Mouse (Mus musculus) lung, embryonic 16.5 days (tissue): Measurements from ENCODE around the gene Letm1. TPM values are rescaled to one million over a fixed set of nuclear protein-coding genes. Genes with fewer than 3 reads are reported as not detected.

Experiments used
- ATAC-seq: fragments of 200-750 bp; cut with Nextera tagmentation; 2 replicates; pipeline ENCODE4 v1.8.0; 2017; ENCODE audit warnings: low read depth, mild to moderate bottlenecking, moderate library complexity
- H3K27ac ChIP-seq: fragments of 300-500 bp; sonication (generic); 2 replicates; pipeline ENCODE4 v1.5.1; 2014; ENCODE audit warnings: mild to moderate bottlenecking, control low read depth, low read length
- H3K27me3 ChIP-seq: fragments of 300-500 bp; sonication (generic); 2 replicates; pipeline ENCODE4 v1.6.1; 2014; ENCODE audit warnings: low read depth, low read length, mixed read lengths; ENCODE audit not compliant: control insufficient read depth, insufficient read depth
- H3K36me3 ChIP-seq: fragments of 300-500 bp; sonication (generic); 2 replicates; pipeline ENCODE4 v1.6.1; 2014; ENCODE audit warnings: low read length; ENCODE audit not compliant: control insufficient read depth, insufficient read depth
- H3K4me1 ChIP-seq: fragments of 300-500 bp; sonication (generic); replicated peaks from 2 replicates; pipeline ENCODE4 v1.6.1; 2014; ENCODE audit warnings: low read length, mixed read lengths; ENCODE audit not compliant: control insufficient read depth, insufficient read depth
- H3K4me2 ChIP-seq: fragments of 300-500 bp; sonication (generic); 2 replicates; pipeline ENCODE4 v1.6.1; 2014; ENCODE audit warnings: low read depth, low read length, control low read depth
- H3K4me3 ChIP-seq: fragments of 300-500 bp; sonication (generic); 2 replicates; pipeline ENCODE4 v1.5.1; 2014; ENCODE audit warnings: mild to moderate bottlenecking, low read length, control low read depth
- H3K9ac ChIP-seq: fragments of 300-500 bp; sonication (generic); 2 replicates; pipeline ENCODE4 v1.6.1; 2014; ENCODE audit warnings: low read length, control low read depth
- H3K9me3 ChIP-seq: fragments of 300-500 bp; sonication (generic); 2 replicates; pipeline ENCODE4 v1.6.1; 2016; ENCODE audit warnings: low read length; ENCODE audit not compliant: control insufficient read depth
- WGBS: fragments of 180-500 bp; shearing (Covaris S2); extraction: QIAGEN DNeasy Blood & Tissue Kit; methylation state at CpG from one replicate; pipeline ENCODE4 v1.1.7; 2014; 5-methylcytosine and 5-hydroxymethylcytosine counted together
- polyA plus RNA-seq: library from polyadenylated mRNA; unstranded; fragments of >200 nt; fragmentation: Nextera tagmentation; extraction: Ambion mirVana; gene quantifications from 2 replicates; pipeline ENCODE4 v1.2.1, GENCODE M21; 2015

The Letm1 gene
- polyA plus RNA-seq, 1 experiment from 2014 or later = 33.8 TPM

GRCm38 (mm10) chr5:33781964-33782344 lies 663 bp downstream of the Letm1 start:
- Histone ChIP-seq H3K27me3 (no peaks in the 10 kb centered on the region), H3K4me2 (peak overlapping the region; percentile 91), H3K9ac (peak overlapping the region; percentile 86), H3K27ac (peak overlapping the region; percentile 83), H3K4me3 (peak overlapping the region; percentile 99), H3K4me1 (peaks cover 12% of the 10 kb centered on the region), H3K9me3 (no peaks in the 10 kb centered on the region), H3K36me3 (peaks cover 5% of the 10 kb centered on the region)
- 3% methylated on average over 11 of the region's 11 CpGs for WGBS
- peak; percentile 1; the same call in 1 of the 2 replicates for ATAC-seq

GRCm38 (mm10) chr5:33777195-33777594 lies 5.4 kb downstream of the Letm1 start:
- H3K4me1 ChIP-seq = peaks cover 6% of the 10 kb centered on the region
- no peaks in the 10 kb centered on the region for H3K9me3 ChIP-seq
- H3K36me3 ChIP-seq = peaks cover 10% of the 10 kb centered on the region
- no peak overlapping the region for H3K9ac ChIP-seq
- H3K4me2 ChIP-seq = no peak overlapping the region
- H3K4me3 ChIP-seq = no peak overlapping the region
- H3K27ac ChIP-seq = no peak overlapping the region
- no peak for ATAC-seq
- no peaks in the 10 kb centered on the region for H3K27me3 ChIP-seq

- H3K9ac ChIP-seq = no peak overlapping the region
- H3K27me3 ChIP-seq = no peaks in the 10 kb centered on the region
- 86% methylated on average over 8 of the region's 8 CpGs for WGBS
- no peak overlapping the region for H3K27ac ChIP-seq
- no peaks in the 10 kb centered on the region for H3K9me3 ChIP-seq
- peaks cover 28% of the 10 kb centered on the region for H3K36me3 ChIP-seq
- ATAC-seq = no peak
- no peak overlapping the region for H3K4me3 ChIP-seq
- no peaks in the 10 kb centered on the region for H3K4me1 ChIP-seq
- H3K4me2 ChIP-seq = no peak overlapping the region
Observed at GRCm38 (mm10) chr5:33743481-33743880, 39.1 kb downstream of the Letm1 start.

GRCm38 (mm10) chr5:33740548-33740947 lies 42.1 kb downstream of the Letm1 start:
- ATAC-seq = no peak
- Histone ChIP-seq H3K27ac (no peak overlapping the region), H3K9me3 (no peaks in the 10 kb centered on the region), H3K36me3 (peaks cover 19% of the 10 kb centered on the region), H3K4me1 (no peaks in the 10 kb centered on the region), H3K4me3 (no peak overlapping the region), H3K9ac (no peak overlapping the region), H3K4me2 (no peak overlapping the region), H3K27me3 (no peaks in the 10 kb centered on the region)
- WGBS = 91% methylated on average over 4 of the region's 4 CpGs

DNA sequence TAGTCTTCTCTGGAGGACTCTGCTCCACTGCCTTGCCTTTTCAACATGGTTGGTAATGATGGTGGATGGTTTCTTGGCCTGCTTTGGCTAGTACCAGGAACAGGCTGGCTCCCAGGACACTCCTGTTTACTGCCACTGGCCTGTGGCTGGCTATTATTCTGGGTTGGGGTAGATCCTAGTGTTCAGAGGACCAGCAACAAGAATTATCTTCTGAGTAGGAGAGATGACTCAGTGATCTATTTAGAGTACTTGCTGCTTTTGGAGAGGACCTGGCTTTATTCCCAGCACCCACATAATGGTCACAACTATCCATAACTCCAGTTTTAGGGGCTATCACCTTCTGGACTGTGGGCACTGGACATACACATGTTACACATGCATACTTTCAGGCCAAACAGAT lies 44.3 kb downstream of the Letm1 start:
- peaks cover 27% of the 10 kb centered on the region for H3K36me3 ChIP-seq

DNA sequence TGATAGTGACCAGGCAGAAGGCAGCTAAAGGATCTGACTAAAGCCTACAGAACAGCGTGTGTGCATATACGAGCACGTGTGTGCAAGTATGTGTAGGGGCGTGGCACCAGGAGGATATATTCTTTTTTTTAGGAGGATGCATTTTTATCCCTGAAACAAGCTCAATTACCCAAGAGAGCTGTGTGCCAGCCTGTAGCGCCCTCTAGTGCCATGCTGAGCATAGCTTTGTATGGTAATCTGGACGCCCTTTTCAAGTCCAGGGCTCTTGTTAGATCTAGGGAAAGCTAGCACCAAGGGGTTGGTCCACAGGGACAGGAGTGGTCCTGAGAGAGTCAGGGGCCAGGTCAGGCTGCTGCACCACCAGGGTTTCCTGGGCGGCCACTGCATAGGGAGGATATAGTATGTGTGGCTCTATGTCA lies 44.7 kb downstream of the Letm1 start:
- Histone ChIP-seq H3K9ac (no peak overlapping the region), H3K27me3 (no peaks in the 10 kb centered on the region), H3K4me3 (no peak overlapping the region), H3K27ac (no peak overlapping the region), H3K4me1 (no peaks in the 10 kb centered on the region), H3K9me3 (no peaks in the 10 kb centered on the region), H3K4me2 (no peak overlapping the region), H3K36me3 (peaks cover 31% of the 10 kb centered on the region)
- WGBS = 18% methylated on average over 7 of the region's 7 CpGs
- ATAC-seq = peak; percentile 60

More for the DNA sequence above, 44.3 kb downstream of the Letm1 start:
- Histone ChIP-seq H3K4me1 (no peaks in the 10 kb centered on the region), H3K27ac (no peak overlapping the region), H3K9me3 (no peaks in the 10 kb centered on the region), H3K4me3 (no peak overlapping the region), H3K4me2 (no peak overlapping the region), H3K9ac (no peak overlapping the region), H3K27me3 (no peaks in the 10 kb centered on the region)
- peak; percentile 9; the same call in 1 of the 2 replicates for ATAC-seq

- Histone ChIP-seq H3K9me3 (no peaks in the 10 kb centered on the region), H3K36me3 (peaks cover 38% of the 10 kb centered on the region), H3K4me3 (no peak overlapping the region), H3K4me1 (no peaks in the 10 kb centered on the region), H3K27ac (no peak overlapping the region), H3K9ac (no peak overlapping the region), H3K4me2 (no peak overlapping the region), H3K27me3 (no peaks in the 10 kb centered on the region)
- WGBS = 47% methylated on average over 9 of the region's 9 CpGs
- no peak for ATAC-seq
Observed at GRCm38 (mm10) chr5:33736230-33736629, 46.4 kb downstream of the Letm1 start.

DNA sequence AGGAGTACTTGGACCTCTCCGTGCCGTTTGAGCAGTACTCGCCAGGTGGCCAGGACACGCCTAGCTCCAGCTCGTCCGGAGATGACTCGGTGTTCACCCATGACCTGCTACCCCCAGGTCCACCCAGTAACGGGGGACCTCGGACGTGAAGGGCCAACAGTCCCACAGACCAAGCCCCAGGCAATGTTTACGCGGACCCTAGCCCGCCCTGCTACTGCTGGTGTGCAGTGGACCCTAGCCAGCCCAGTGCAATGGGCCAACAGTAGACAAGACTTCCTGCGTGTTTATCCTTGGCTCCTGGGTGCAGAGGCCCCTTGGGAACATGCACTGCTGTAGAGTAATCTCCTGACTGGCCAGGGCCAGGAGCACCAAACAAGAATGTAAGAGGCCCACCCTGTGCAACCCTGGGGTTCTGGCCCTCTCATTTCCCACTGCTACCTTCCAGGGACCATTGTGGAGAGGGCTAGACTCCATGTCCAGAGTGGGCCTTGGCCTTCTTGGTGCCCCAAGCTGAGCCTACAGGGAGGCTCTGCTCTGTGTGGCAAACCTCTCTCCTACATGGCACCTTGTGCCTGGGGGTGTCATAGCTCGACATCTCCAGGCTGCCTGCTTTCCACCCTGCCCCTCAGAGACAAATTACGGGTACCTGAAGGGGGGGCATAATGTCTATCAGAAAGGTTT lies 47.1 kb downstream of the Letm1 start:
- Histone ChIP-seq H3K4me1 (no peaks in the 10 kb centered on the region), H3K9me3 (no peaks in the 10 kb centered on the region), H3K4me2 (no peak overlapping the region), H3K4me3 (no peak overlapping the region), H3K27ac (no peak overlapping the region), H3K27me3 (no peaks in the 10 kb centered on the region), H3K9ac (no peak overlapping the region), H3K36me3 (peaks cover 38% of the 10 kb centered on the region)
- no peak for ATAC-seq
- WGBS = 86% methylated on average over 16 of the region's 16 CpGs

DNA sequence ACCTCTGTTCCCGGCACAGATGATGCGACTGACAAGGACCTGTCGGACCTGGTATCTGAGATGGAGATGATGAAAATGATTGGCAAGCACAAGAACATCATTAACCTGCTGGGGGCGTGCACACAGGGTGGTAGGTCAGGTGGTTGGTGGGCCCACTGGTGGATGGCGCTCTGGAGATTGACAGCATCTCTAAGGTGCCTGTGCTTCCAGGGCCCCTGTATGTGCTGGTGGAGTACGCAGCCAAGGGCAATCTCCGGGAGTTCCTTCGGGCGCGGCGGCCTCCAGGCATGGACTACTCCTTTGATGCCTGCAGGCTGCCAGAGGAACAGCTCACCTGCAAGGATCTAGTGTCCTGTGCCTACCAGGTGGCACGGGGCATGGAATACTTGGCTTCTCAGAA lies 48.8 kb downstream of the Letm1 start:
- Histone ChIP-seq H3K4me1 (peaks cover 6% of the 10 kb centered on the region), H3K9me3 (no peaks in the 10 kb centered on the region), H3K27me3 (no peaks in the 10 kb centered on the region), H3K36me3 (peaks cover 49% of the 10 kb centered on the region), H3K27ac (no peak overlapping the region), H3K9ac (no peak overlapping the region), H3K4me2 (no peak overlapping the region), H3K4me3 (no peak overlapping the region)
- 88% methylated on average over 12 of the region's 12 CpGs for WGBS
- ATAC-seq = no peak

GRCm38 (mm10) chr5:33731051-33731450 lies 51.6 kb downstream of the Letm1 start:
- Histone ChIP-seq H3K4me1 (peaks cover 10% of the 10 kb centered on the region), H3K27ac (no peak overlapping the region), H3K9me3 (no peaks in the 10 kb centered on the region), H3K9ac (no peak overlapping the region), H3K4me2 (no peak overlapping the region), H3K36me3 (peaks cover 58% of the 10 kb centered on the region), H3K27me3 (no peaks in the 10 kb centered on the region), H3K4me3 (no peak overlapping the region)
- 66% methylated on average over 21 of the region's 21 CpGs for WGBS
- ATAC-seq = no peak
